Mouse (Mus musculus) ES-Bruce4 (cell line): ENCODE data around the gene Foxo1. TPM values are rescaled to one million over a fixed set of nuclear protein-coding genes. Genes with fewer than 3 reads are reported as not detected.

Experiments
- H3K27ac ChIP-seq: 2 replicates; pipeline ENCODE4 v1.5.1; 2012; ENCODE audit warnings: low read length, inconsistent platforms; ENCODE audit not compliant: insufficient read depth
- H3K27me3 ChIP-seq: 2 replicates; pipeline ENCODE4 v1.6.1; 2012; ENCODE audit warnings: mild to moderate bottlenecking, low read length, inconsistent platforms; ENCODE audit not compliant: control insufficient read depth, poor library complexity, insufficient read depth, severe bottlenecking
- H3K36me3 ChIP-seq: 2 replicates; pipeline ENCODE4 v1.6.1; 2012; ENCODE audit warnings: inconsistent platforms, mild to moderate bottlenecking, low read length, moderate library complexity; ENCODE audit not compliant: control insufficient read depth, poor library complexity, insufficient read depth, severe bottlenecking
- H3K4me1 ChIP-seq: one replicate; pipeline ENCODE4 v1.8.1; 2011; ENCODE audit warnings: low read length; ENCODE audit not compliant: control insufficient read depth, insufficient read depth
- H3K4me3 ChIP-seq: 2 replicates; pipeline ENCODE4 v1.5.1; 2011; ENCODE audit warnings: low read depth, mild to moderate bottlenecking, low read length
- H3K9ac ChIP-seq: 2 replicates; pipeline ENCODE4 v1.6.1; 2012; ENCODE audit warnings: low read depth, mild to moderate bottlenecking, inconsistent platforms; ENCODE audit not compliant: poor library complexity, severe bottlenecking
- H3K9me3 ChIP-seq: replicated peaks from 2 replicates; pipeline ENCODE4 v1.6.1; 2012; ENCODE audit warnings: mild to moderate bottlenecking, low read length, inconsistent platforms; ENCODE audit not compliant: control insufficient read depth, poor library complexity, insufficient read depth, severe bottlenecking
- CTCF ChIP-seq: IDR thresholded peaks from one replicate; pipeline ENCODE4 v1.8.1; 2011; ENCODE audit warnings: low read depth, low read length
- EP300 ChIP-seq: IDR thresholded peaks from 2 replicates; pipeline ENCODE4 v1.6.1; 2011; ENCODE audit warnings: low read depth, low read length; ENCODE audit not compliant: insufficient read depth
- POLR2A ChIP-seq: IDR thresholded peaks from one replicate; pipeline ENCODE4 v1.8.1; 2011; ENCODE audit warnings: low read length; ENCODE audit not compliant: insufficient read depth
- polyA plus RNA-seq: library from polyadenylated mRNA; stranded (reverse); fragments of >200 nt; gene quantifications from 2 replicates; pipeline ENCODE4 v1.2.4, GENCODE M21; 2011; ENCODE audit warnings: low read depth; ENCODE audit not compliant: missing spikeins, insufficient read depth, insufficient read length

Gene Foxo1
- polyA plus RNA-seq, 1 experiment: 22.9 TPM

- Histone ChIP-seq H3K36me3 (peaks cover 6% of the 10 kb centered on the region; the same call in 1 of the 2 replicates), H3K9ac (no peak overlapping the region), H3K4me1 (no peaks in the 10 kb centered on the region), H3K27ac (no peak overlapping the region), H3K9me3 (no peaks in the 10 kb centered on the region), H3K27me3 (no peaks in the 10 kb centered on the region), H3K4me3 (no peak overlapping the region)
- TF ChIP-seq CTCF: no peak
These were observed 3.2 kb downstream of the Foxo1 start for GRCm38 (mm10) chr3:52271376-52271775.

DNA sequence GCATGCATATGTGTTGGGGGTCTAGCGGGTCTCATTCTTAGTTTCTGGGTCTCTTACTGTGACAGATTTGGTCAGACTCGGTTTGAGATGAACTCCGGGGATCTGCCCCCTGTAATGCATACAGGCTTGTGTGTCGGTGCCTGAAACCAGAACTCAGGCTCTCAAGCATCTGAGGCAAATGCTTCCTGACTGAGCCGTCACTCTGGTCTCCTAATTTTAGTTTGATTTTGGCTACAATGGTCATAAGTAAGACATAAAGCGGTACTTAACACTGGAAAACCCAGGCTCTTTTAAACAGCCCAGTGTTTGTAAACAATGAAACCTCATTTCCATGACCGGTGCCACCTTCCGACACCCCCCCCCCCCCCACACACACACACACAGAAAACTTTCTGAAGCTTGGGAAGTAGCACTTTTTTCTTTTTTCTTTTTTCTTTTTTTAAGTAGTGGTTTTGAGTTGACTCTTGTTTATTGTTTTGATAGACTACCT lies 4.3 kb downstream of the Foxo1 start:
- Histone ChIP-seq H3K36me3 (peaks cover 6% of the 10 kb centered on the region; the same call in 1 of the 2 replicates), H3K4me3 (no peak overlapping the region), H3K4me1 (no peaks in the 10 kb centered on the region), H3K27ac (no peak overlapping the region), H3K9ac (no peak overlapping the region), H3K27me3 (no peaks in the 10 kb centered on the region), H3K9me3 (no peaks in the 10 kb centered on the region)
- no peak for TF ChIP-seq POLR2A
- TF ChIP-seq CTCF: no peak
- TF ChIP-seq EP300: no peak

GRCm38 (mm10) chr3:52274475-52274874 lies 6.3 kb downstream of the Foxo1 start:
- no peak for TF ChIP-seq CTCF
- TF ChIP-seq EP300: no peak
- TF ChIP-seq POLR2A: no peak
- peaks cover 6% of the 10 kb centered on the region; the same call in 1 of the 2 replicates for H3K36me3 ChIP-seq
- no peaks in the 10 kb centered on the region for H3K9me3 ChIP-seq
- no peak overlapping the region for H3K27ac ChIP-seq
- no peak overlapping the region for H3K4me3 ChIP-seq
- no peak overlapping the region for H3K9ac ChIP-seq
- H3K27me3 ChIP-seq: no peaks in the 10 kb centered on the region
- H3K4me1 ChIP-seq: no peaks in the 10 kb centered on the region

GRCm38 (mm10) chr3:52275037-52275555 lies 7.0 kb downstream of the Foxo1 start:
- Histone ChIP-seq H3K27ac (no peak overlapping the region), H3K36me3 (peaks cover 6% of the 10 kb centered on the region; the same call in 1 of the 2 replicates), H3K4me1 (no peaks in the 10 kb centered on the region), H3K4me3 (no peak overlapping the region), H3K9ac (no peak overlapping the region), H3K9me3 (no peaks in the 10 kb centered on the region), H3K27me3 (no peaks in the 10 kb centered on the region)
- TF ChIP-seq EP300 (no peak), CTCF (no peak), POLR2A (no peak)

- Histone ChIP-seq H3K4me3 (no peak overlapping the region), H3K9me3 (no peaks in the 10 kb centered on the region), H3K4me1 (peaks cover 5% of the 10 kb centered on the region), H3K9ac (no peak overlapping the region), H3K27ac (no peak overlapping the region), H3K27me3 (no peaks in the 10 kb centered on the region), H3K36me3 (peaks cover 3% of the 10 kb centered on the region; the same call in 1 of the 2 replicates)
- TF ChIP-seq POLR2A (no peak), CTCF (no peak), EP300 (no peak)
These were observed 12.5 kb downstream of the Foxo1 start for GRCm38 (mm10) chr3:52280681-52281080.

DNA sequence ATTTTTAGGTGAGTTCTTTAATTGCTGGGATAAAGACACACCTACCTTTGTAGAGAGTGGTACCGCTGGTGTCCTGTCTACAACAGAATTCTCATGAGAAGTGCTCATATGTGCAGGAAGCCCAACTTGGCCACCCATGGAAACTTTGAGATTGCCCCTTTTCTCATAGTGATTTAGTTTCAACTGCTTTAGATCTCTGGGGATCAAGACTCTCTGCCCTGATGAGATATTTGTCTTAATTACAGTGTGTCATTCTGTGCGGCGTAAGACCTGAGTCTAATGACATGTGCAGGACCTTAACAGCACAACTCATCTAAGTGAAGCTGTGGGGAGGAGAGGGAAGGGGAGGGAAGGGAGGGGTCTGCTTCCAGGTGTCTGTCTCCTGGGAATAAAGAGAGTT lies 13.7 kb downstream of the Foxo1 start:
- Histone ChIP-seq H3K4me3 (no peak overlapping the region), H3K9ac (no peak overlapping the region), H3K4me1 (peaks cover 5% of the 10 kb centered on the region), H3K27me3 (no peaks in the 10 kb centered on the region), H3K9me3 (no peaks in the 10 kb centered on the region), H3K36me3 (peaks cover 3% of the 10 kb centered on the region; the same call in 1 of the 2 replicates), H3K27ac (no peak overlapping the region)
- no peak for TF ChIP-seq CTCF
- TF ChIP-seq POLR2A: no peak
- no peak for TF ChIP-seq EP300
